Mouse (Mus musculus) brain, adult 2 months (tissue): ENCODE results near the gene Tmem121b.

ENCODE experiments used
- DNase-seq: peaks from one replicate; pipeline ENCODE4 v3.0.0; 2011; ENCODE audit warnings: low read depth, low spot score

Gene Tmem121b

DNA sequence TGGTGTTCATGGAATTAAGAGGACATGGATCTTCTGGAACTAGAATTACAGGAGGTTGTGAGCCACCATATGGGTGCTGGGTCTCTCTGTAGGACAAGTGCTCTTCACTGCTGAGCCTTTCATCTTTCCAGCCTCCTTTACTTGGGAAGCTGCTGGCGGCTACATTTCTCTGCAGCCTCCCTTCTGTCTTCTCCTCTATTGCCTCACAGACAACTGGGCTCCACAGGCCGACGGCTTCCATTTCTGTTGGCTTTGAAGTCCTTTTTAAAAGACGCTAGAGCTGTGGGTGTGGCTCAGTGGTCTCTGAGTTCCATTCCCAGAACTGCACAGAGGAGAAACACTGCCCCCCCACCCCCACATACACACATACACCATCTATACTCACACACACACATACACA, 28.2 kb downstream of the Tmem121b start:
- no peak for DNase-seq

DNA sequence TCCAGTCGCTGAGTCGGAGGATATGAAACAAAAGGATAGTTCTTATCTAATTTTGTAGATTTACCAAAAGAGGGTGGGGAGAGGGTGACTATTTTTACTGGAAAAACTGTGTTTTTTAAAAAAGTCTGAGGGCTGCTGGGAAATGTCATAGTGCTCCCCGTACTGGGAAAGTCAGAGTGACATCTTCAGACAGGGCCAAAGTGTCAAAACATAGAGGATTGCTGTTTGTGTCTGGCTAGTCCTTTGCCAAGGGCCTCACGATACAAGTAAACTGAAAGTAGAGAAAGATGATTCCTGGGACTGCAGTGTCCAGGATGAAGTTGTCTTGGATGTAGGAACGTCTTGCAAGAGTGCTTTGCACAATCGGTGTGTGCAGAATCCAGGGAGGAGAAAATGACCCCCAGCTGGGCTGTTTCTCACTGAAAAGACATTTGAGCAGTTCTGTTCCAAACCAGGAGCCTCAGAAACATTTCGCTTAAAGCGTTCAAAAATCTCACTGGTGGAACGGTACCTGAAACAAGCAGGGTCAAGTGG, 29.1 kb downstream of the Tmem121b start:
- DNase-seq: no peak

DNA sequence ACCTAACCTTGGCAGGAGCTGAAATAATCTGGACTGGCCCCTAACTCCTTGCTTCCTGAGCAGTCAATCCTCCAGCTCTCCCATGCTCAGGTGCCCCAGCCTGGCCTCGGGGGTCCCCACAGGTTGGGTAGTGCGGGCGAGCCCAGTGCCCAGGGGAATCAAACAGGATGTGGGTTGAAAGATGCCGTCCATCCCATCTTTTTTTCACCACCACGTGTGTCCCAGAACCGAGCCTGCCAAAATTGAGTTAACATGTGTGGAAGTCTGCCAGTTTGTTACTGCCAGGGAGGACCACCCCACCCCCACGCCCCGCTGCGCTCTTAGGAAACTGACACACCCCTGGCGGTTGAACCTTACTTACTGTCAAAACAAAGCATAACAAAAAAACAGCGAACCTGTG, 29.7 kb downstream of the Tmem121b start:
- DNase-seq: no peak

DNA sequence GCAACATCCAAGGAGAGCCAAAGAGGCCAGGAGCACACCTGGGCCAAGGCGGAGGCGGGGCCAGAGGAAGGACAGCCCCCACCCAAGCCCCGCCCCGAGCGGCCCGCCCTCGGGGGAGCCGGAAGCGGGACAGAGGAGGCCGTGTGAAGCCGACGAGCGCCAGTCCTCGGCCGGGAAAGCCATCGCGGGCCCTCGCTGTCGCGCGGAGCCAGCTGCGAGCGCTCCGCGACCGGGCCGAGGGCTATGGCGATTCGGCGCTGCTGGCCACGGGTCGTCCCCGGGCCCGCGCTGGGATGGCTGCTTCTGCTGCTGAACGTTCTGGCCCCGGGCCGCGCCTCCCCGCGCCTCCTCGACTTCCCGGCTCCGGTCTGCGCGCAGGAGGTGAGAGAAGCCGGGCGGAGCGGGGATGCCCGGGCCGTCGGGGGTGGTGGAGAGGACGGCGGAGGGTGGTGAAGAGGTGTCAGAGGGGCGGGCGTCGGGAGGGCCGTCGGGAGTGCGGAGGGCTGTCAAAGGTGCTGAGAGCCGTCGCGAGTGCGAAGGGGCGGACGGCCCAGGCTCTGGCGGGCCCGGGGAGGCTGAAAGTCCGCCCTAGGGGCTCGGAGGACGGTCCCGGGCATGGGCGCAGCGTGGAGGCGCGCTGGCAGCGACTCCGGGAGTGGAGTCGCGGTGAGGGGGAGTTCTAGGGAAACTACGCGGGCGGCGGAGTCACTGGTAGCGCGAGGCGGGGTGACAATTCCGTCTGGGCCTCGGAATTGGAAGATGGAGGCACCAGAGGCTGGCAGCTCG, 30.3 kb downstream of the Tmem121b start, which contains the start of gene Il17ra:
Il17ra (plus strand) TSS at position 162 of the 786 bp plus-strand sequence.
- peak; percentile 67 for DNase-seq

DNA sequence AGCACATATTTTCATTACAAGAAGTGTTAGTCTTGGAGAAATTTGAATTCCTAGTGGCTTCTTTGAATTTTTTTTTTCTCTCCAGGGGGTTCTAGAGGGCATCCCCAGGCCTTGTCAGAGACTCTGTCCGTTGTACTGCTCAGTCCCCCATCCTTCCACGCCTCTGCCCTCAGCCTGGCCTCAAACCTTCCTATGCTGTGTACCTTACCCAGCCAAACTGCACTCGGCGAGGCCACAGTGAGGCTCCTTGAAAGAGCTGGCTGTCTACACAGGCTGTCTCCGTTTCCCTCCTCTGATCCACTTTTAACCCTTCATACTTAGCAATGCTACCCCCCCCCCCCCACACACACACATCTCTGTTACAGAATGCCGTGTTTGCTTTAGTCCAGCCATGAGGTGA, 31.4 kb downstream of the Tmem121b start:
- no peak for DNase-seq

DNA sequence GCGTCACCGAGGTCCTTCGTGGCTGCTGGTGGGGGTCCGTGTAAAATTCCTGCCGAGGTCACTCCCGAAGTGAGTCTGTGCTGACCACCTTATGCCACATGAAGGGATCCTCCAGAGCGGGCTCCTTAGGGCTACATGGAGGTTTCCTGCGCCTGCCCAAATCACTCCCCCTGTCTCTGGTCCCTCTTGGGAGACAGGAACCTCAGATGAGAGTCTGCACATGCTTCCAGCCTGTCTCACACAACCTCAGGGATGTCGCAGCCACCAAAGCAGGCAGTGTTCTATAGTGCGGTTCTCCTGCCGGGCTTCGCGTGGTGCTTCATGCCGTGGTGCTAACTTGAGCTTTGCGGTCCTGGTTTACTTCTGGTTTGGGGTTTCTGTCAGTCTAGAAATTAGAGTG, 32.4 kb downstream of the Tmem121b start:
- DNase-seq: no peak

DNA sequence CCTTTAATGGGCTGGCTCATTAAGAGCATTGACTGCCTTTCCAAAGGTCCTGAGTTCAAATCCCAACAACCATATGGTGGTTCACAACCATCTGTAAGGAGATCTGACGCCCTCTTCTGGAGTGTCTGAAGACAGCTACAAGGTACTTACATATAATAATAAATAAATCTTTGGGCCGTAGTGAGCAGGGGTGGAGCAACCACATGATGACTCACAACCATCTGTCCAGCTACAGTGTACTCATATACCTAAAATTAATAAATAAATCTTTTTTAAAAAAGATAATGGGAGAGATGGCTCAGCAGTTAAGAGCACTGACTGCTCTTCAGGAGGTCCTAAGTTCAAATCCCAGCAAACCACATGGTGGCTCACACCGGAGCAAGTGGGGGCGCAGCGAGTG, 35.9 kb downstream of the Tmem121b start:
- DNase-seq: no peak

DNA sequence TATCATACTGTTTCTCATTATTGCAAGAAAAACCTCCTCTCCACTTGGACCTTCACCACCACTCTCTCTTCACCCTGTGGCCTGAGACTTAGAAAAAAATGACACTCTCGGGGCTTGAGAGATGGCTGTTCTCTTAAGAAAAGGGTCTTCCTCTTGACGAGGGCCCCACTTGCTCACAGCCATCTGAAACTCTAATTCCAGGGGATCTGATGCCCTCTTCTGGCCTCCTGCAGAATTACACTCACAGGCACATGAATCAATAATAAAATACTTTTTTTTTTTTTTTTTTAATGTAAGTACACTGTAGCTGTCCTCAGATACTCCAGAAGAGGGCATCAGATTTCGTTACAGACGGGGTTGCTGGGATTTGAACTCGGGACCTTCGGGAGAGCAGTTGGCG, 36.5 kb downstream of the Tmem121b start:
- no peak for DNase-seq

DNA sequence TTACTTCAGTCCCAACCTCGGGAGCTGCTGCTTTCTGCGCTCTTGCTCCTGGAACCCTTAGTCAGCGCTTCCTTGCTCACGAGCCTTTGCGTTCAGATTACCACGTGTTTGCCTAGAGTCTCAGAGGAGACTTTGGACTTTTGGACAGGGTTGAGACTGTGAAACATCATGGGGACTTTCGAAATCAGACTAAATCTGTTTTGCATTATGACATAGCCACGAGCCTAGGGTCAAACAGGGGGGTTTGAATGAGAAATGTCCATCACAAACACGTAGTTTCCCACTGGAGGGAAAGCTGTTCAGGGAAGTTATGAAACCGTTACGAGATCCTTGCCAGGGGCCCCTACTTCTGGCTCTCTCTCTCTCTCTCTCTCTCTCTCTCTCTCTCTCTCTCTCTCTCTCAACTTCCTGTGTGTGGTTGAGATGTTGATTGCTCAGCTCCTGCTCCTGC, 39.0 kb downstream of the Tmem121b start:
- no peak for DNase-seq

DNA sequence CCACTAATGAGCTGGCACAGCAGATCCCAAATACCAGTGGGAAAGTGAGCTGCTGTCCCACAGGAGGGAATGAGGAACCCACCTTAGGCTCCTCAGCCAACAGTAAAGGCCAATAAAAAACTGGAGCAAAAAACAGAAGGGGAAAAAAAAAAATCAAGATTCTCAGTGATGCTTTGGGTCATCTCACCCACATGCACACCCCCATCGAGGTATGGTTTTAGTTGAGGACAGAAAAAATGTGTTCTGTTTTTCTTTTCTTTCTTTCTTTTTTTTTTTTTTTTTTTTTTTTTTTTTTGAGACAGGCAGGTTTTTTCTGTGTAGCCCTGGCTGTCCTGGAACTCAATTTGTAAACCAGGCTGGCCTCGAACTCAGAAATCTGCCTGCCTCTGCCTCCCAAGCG, 40.1 kb downstream of the Tmem121b start:
- DNase-seq: no peak

DNA sequence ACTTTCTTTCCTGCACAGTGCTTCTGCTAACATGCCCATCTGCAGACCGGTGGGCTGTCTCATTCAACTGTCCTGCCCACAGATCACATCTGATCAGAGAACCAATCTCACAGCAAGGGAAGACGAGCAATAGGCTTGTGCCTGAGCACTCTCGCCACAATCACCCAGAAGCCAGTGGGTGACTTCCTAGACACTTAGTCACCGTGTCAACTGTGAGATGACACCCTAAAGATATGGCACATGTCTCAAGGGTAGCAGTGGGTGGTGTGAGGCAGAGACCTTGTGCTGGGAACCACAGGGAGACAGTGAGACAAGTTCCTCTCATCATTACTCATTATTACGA, 40.5 kb downstream of the Tmem121b start:
- DNase-seq: peak; percentile 42

DNA sequence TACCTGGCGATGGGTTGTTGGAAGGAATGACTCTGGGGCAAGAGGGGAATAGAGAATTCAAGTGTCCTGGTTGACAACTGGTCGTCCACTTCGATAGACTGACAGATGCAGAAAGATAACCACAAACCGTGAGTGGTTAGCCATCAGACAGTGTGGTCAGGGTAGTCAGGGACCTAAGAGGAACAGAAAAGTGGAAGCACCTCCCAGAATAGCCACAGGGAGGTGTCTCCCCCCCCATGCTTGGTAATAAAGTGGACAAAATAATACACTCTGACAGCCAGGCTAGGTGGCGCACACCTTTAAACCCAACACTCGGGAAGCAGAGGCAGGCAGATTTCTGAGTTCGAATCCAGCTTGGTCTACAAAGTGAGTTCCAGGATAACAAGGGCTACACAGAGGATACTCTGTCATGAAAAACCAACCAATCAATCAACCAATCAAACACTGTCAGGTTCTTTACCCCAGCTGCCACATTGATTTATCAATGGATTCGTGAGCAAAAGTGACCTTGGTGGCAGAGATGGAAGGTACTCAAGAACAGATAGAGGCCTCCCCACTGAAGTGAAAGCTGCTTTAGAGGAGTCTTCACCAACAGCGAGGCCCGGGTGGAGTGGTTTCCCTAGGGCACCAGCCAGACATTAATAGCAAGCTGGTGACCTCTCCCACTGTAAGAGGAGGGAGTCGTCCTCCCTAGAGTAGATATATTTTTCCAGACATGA, 41.1 kb downstream of the Tmem121b start:
- no peak for DNase-seq

DNA sequence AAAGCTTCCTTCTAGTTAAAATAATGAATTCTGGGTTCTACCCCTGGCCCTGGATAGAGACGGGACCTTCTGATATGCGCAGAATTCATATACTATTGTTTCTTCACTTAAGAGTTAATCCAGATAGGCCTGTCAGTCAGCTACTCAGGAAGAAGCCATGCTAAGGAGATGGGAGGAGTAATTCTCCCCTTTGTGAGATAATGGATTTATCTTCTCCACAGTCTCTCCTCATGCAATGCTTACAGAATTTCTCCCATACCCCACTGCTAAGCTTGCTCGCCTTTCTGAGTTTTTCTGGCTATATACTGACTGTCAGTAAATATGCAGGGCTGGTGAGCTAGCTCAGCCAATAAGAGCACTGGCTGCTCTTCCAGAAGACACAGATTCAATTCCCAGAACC, 43.4 kb downstream of the Tmem121b start:
- DNase-seq: no peak

DNA sequence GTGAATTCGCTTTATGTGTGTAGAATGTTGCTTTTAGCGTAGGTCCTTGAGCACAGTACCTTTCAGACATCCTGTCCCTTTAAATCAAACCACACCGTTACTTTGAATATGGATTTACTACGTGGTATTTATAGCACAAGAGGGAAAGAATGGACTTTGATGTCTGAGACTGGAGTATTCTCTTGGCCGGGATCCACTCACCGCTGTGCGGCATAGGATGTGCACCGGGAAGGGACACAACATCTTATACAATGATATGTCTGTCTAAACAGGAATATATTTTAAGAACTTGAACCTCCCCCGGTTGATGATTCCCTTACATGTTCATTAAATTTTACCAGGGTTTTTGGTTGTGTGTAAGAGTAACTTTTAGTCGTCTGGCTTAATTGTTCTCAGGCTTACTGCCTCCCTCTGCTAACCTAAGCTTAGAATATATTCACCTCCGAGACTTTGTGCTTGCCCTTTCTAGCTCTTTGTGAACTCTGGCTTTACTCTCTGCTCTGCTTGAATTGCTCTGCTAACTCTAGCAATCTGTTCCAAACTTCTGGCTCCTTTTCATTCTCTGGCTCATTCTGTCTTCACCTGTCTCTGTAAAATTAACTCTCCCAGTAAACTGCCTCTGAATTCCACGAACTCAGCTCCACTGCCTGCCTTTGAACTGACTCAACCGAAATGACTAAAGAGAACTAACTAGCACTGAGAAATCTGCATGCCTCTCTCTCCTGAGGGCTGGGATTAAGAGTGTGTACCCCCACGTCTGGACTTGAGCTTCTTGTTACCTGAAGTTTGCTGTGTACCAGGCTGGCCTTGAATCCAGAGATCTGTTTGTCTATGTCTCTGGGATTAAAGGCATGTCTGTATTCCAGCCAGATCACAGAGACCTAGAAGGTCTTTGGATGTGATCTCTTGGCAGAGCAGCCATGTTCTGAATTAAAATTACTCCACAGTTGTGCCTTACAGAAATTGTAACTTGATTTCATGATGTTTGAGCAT, 49.9 kb downstream of the Tmem121b start:
- DNase-seq: peak; percentile 49

DNA sequence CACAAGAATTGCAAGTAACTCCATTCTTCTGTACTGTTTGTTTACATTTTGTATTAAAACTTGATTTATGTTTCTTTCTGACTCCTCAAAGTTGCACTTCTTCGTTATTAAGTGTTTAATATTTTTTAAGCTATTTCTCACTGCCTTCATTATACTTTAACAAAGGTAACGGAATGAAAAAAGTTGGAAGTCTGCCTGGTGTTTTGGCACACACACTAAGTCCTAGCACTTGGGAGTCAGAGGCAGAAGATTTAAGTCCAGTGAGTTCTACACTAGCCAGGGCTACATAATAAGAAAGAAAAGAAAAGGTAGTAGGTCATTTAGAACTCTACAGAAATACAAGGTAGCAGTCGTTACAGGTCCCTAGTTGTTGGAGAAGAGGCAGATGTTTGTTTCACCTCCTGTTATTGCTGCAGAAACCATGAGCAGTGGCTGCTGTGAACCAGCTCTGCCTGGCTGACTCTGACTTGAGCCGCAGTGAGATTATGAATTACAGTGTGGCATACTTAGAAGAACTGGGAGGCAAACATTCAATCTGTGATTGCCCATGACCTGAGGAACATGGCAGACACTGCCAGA, 51.3 kb downstream of the Tmem121b start:
- no peak for DNase-seq
